Mouse (Mus musculus): ENCODE results near the gene Prkcz.

DNA sequence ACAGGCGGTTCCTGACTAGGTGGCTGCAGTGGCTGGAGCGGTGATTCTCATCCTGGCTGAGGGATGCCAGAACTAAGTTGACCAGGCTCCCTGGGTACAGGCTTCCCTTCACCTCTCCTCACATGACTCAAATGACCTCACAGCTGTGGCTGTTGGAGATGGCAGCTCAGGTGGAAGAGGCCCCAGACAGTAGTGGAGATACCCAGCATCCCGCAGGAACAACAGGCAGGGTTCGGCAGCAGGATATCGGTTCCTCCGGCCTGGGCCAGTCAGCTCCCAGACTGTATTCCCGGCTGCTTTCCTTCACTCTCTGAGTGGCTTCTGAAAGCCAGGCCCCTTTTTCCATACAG lies 60.1 kb downstream of the Prkcz start:
- no peak for TF ChIP-seq CTCF (IDR thresholded peaks at IDR 0.05; ENCODE audit: extremely low read depth, insufficient read length, insufficient replicate concordance, low read depth, low read length)
- TF ChIP-seq POLR2A (IDR thresholded peaks at IDR 0.05; ENCODE audit: low read depth, low read length): no peak
